Mouse (Mus musculus) kidney, postnatal 14 days (tissue): ENCODE measurements around the gene Sipa1l3.

ENCODE experiments used
- DNase-seq: peaks from one replicate; pipeline ENCODE4 v3.0.0; 2022; ENCODE audit warnings: mixed read lengths

The Sipa1l3 gene

DNA sequence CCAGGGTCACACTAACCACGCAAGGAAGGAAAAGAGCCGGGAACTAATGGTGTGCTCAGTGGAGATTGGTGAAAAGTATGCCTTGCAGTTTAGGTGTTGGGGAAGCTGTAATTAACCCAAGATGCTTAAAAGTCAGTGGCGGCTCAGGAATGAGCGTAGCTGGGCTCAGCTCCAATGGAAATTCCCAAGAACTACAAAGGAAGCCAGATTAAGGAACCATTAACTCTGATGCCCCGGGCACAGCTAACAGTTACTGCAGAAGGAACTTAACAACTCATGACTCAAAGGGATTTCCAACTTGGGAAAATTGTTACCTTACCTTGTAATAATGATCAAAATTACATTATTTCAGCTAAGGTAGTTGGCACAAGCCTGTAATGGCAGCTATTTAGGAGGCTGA, 241.7 kb downstream of the Sipa1l3 start:
- peak; percentile 83 for DNase-seq

DNA sequence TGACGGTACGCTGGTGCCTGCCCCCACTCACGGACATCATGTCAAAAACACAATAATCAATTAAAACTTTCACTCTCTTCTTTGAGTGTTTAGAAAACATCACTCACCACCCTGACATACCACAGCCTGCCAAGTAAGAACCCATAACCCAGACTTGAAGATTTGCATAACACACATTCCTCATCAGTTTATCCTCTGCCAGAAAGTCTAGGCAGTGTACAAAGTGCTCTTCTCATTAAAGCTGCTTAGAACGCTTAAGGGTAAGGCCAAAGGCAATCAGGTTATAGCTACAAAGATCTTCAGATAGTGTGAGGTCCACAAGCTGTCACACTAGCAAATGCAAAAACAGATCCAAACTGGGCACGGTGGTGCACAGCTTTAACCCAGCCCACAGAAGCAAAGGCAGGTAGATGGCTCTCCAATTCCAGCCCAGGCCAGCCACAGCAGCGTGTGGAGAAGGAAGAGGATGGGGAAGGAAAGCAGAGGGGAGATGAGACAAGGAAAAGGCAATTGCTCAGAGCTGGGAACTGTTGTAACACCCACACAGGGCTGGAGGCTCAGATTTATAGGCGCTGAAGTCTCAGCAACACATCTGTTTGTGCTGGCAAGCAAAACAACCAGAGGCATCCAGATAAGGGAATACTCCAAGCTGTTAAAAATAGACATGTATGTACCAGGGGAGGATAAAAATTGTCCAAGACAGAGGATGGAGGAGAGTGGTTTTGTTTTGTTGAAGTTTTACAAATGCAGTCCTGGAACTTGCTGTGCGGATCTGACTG, 246.6 kb downstream of the Sipa1l3 start:
- DNase-seq, result peak; percentile 47

DNA sequence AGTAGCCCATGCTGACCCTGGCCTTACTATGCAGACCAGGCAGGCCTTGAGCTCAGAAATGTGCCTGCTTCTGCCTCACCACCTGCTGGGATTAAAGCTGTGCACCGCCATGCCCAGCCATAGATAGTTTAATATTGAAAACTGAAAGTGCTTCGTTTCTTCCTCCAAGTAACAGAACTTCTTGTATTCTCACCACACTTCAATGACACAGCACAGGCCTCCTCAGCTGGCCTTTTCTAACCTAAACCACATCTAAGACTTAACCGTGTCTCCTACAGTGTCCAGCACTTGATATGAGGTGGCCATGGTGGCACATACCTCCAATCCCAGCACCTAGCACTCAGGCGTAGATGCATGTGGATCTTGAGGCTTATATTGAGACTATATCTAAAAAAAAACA, 248.0 kb downstream of the Sipa1l3 start:
- no peak for DNase-seq
